Mouse (Mus musculus): ENCODE measurements at regions not wholly inside any gene's neighbourhood (a gene's known extent, or its start where the extent isn't known, plus 50 kb on each side); places are given as distances from the start of the nearest gene placed in this dataset.

DNA sequence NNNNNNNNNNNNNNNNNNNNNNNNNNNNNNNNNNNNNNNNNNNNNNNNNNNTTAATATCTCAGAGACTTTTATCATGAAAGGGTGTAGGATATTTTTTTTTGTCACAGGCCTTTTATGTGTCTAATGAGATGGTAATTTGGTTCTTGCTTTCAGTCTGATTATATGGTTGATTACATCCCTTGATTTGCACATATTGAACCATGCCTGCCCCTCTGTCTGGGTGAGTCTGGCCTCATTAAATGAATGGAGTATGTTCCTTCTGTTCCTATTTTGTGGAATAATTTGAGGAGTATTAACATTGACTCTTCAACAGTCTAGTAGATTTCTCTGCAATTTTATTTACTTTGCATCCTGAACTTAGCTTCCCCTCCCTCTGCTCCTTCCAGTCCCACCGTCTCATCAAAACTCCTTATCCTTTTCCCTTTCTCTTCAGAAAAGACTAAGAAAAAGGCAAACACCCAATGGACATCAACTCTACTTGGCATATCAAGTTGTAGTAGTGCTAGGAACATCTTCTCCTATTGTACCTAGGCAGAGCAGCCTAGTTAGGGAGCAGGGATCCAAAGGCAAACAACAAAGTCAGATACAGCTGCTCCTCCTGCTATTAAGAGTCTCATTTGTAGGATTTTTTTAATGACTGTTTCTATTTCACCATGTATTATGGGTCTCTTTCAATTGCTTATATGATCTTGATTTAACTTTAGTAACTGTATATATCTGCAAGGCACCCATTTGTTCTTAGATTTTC, 1185.0 kb upstream of the Cdh7 start:
- ATAC-seq (ENCODE audit: low TSS enrichment): no peak

DNA sequence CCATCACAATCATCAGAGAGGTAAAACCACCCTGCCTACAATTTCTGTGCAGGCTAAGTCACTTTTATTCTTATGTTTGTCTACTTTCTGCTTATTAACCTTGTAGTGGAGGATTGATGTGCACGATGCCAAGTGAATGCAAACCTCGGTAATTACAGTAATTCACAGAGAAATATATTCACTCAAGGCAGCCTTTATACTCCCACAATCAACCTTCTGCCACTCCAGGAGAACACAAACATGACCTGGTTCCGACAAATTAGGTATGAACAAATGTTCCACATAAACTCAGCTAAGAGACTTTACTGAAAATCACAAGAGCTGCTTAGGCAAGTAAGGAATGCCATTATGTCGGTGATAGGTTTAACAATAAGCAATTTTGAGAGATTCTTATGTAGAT, 1182.1 kb upstream of the Cdh7 start:
- ATAC-seq (ENCODE audit: low TSS enrichment): no peak

- ATAC-seq (ENCODE audit: low TSS enrichment): peak; percentile 78; the same call in 1 of the 2 replicates
Measured at GRCm38 (mm10) chr1:108827238-108827637, 1155.0 kb upstream of the Cdh7 start.
